Mouse (Mus musculus) layer of hippocampus, postnatal 14 days (tissue): ENCODE measurements at regions not wholly inside any gene's neighbourhood (a gene's known extent, or its start where the extent isn't known, plus 50 kb on each side); places are given as distances from the start of the nearest gene placed in this dataset.

Experiments used
- DNase-seq, 2 experiments: peaks; one replicate each; pipeline ENCODE4 v3.0.0; 2021 to 2022; ENCODE audit warnings: low spot score in 2 of 2, mixed read lengths in 1 of 2

DNA sequence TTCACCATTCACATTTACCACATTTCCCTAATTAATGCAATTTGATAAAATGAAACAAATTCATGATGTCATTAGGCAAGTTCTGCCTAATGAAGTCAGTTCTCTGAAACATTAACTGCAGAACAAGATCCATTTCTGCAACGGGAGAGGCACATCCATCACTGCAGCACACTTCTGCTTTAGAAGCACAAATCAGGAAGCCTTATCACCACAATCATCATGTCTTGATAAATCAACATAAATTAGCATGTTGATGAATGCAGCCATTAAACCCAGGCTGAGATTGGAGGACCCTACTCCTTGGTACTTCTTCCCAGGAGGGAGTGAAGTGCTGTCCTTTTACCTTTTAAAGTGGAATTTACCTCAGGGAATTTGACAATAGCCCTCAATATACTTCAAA lies 1195.4 kb downstream of the Defb40 start:
- no peak for DNase-seq

DNA sequence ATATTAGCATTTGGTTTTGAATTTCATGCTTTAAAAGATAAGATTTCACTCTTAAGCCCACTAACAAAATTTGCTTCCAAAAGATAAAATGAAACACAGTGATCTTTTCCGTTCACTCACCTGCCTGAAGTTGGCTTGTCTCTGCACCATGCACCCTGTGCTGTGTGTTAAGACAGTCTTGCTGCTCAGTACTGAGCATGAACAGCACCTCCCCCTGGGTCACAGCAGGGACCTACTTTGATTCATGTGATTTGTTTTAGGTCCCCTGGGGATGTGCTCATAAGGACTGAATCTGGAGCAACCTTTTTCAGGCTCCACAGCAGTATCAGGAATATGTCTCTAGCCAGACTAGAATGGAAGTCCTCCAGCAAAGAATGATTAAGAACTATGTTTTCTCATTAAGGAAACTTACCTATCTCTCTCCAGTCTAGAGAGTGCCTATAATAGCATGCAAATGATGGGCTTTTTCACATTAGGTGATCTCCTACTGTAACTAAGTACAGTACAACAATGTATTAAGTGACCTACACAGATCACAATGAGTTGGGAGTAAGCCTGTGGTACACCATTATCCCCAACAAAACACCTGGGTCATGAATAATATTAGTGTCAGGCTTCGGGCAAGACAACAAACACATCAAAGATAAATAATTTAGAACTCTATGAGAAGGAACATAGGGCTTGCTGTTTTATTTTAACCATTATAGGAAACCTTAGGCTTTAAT lies 1196.3 kb downstream of the Defb40 start:
- no peak for DNase-seq

- no peak for DNase-seq
Measured at GRCm38 (mm10) chr8:17775411-17775810, 1202.6 kb downstream of the Defb40 start.

GRCm38 (mm10) chr8:17773311-17773710 lies 1204.7 kb downstream of the Defb40 start:
- DNase-seq, result no peak

GRCm38 (mm10) chr8:17767441-17768007 lies 1210.5 kb downstream of the Defb40 start:
- DNase-seq, result no peak

GRCm38 (mm10) chr8:17724672-17725071 lies 1253.4 kb downstream of the Defb40 start:
- no peak for DNase-seq

DNA sequence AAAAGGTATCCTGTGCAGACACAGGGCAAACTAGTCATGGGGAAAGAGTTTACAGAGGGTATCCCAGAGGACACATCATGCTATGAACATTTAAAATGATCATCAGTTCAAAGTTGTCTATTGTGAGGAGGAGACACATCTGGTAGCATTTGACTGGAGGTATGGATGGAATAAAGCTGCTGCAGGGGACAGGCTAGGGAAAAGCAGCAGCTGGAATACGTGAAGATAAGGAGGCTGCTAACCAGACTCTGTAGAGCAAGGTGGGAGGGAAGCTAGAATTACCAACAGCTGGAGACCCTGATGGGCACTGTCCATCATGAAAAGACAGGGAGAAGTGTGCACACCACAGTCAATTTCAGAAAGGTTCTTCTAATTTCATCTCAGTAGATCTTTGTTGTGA lies 1268.9 kb downstream of the Defb40 start:
- no peak for DNase-seq

- no peak for DNase-seq
Measured at GRCm38 (mm10) chr8:17708409-17708808, 1269.6 kb downstream of the Defb40 start.

- DNase-seq, result no peak
Measured at GRCm38 (mm10) chr8:17704289-17704688, 1273.8 kb downstream of the Defb40 start.

GRCm38 (mm10) chr8:17700362-17700761 lies 1277.7 kb downstream of the Defb40 start:
- DNase-seq, result peak; percentile 41 to 65

GRCm38 (mm10) chr8:17690074-17690848 lies 1287.8 kb downstream of the Defb40 start:
- DNase-seq, result no peak

DNA sequence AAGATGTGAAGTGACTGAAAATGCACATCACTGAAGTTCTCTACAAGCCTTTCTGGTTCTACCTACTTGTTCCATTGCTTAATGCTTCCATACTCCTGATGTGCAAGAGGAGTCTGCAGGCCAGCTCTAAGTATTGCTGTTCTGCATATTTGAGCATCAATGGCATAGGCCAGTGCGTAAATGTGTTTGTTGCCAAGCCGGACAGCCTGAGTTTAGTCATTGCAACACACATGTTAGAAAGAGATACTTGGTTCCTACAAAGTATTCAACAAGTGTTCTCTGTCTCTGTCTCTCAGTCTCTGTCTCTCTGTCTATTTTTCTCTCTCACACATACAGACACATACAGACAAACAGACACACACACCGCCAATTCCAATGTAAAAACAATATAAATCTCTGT lies 1288.4 kb downstream of the Defb40 start:
- DNase-seq, result no peak

DNA sequence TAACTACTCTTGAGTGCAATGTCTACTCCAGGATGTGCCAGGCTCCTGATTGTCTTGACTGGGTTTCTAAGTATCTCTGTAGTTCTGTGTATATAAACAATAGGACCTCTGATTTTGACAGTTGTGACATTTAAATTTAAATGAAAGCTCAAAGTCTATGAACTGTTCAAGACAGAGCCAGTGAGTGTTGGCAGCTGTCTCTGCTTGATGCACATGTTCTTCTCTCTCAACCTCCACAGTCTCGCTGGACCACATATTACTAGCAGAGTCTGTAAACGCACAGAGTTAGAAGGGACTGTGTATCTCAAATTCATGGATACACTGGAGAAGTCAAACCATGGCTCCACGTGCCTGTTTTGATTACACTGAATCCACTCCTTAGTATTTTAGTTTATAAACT lies 1291.0 kb downstream of the Defb40 start:
- DNase-seq, result no peak

DNA sequence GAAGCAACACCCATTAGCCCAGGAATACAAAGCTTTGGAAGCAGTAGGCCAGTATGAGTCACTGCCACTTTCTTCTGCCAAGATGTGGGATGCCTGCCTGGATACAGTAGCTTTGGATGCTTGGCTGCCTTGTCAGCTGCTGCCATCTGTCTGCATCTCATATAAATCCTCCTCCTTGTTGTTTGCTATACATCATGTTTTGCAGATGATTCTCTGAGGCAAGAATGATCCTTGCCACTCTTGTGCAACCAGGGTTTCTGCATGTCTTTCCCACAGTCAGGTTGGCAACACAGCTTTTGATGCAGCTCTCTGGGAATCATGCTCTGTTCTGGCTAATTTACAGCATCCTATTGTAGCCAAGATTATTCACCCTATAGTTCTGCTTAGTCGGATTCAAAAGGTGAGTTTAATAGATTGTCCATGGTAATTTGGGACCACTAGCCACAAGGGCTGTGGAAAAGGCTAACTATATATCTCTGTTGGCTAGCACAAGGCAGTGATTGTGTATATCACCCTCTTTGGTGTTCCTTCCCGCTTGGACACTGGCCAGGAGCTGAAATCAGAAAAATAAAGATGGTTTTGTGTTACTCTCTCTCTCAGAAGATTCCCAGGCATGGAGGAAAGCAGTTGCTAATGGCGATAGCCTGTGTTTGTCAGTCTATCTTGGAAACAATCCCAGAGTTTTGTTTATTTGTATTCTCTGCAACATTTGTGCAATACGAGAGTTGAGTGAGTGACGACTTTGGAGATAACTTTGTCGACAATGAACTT lies 1313.5 kb downstream of the Defb40 start:
- peak; percentile 73 to 91 for DNase-seq

- DNase-seq, result no peak
Measured at GRCm38 (mm10) chr8:17659753-17660361, 1318.2 kb downstream of the Defb40 start.

DNA sequence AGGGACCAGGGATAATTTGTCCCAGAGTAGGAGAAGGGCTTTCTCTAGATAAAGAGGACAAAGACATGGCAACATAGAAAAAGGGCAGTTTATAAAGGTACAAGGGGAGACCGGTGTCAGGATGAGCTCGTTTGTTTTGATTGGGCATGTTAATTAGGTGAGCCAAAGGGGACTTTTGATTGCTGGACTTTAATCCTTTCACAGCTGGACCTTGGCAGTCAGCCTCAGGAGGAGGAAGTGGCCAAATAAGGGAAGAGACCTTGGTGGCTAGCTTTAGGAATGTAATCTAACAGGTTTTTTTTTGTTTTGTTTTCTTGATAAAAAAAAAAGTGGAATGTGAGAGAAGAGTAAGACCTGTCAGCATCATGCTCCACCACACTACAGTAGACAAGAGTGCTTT lies 1324.3 kb downstream of the Defb40 start:
- no peak for DNase-seq

- peak in 1 of 2 experiments; percentile 70 for DNase-seq
Measured at GRCm38 (mm10) chr8:17647559-17647958, 1330.5 kb downstream of the Defb40 start.

DNA sequence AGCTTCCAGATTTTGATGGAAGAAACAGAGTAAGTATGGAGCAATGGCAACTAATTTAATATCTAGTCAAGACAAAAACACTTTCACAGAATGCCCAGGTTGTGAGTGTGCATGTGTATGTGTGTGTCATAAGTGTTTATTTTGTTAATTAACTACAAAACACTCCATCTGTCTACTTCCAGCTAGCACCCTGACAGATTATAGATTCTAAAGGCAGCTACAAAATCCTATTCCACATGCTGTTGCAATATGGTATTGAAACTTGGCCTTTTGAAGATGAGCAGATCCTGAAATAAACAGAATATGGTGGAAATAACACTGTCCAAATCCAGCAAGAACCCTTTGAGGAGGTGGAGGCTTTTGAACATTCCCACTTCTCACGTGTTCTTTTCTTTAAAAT lies 1356.9 kb downstream of the Defb40 start:
- DNase-seq, result peak in 1 of 2 experiments; percentile 55

DNA sequence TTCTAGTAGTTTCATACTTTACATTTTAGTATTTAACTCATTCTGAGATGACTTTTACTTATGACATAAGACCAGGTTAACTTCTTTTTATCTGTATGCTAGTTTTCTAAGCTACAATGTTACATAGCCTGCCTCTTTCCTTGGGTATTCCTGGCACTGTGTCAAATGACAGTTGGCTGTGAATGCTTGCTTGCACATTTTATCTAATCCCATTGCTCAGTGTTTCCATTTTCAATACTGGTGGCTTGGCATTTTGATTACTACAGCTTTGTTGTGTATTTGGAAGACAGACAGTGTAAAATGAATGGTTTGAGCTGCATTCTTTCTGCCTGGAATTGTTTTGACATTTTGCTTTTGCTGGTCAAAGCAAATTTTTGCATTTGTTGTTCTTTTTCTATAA lies 1359.2 kb downstream of the Defb40 start:
- DNase-seq, result peak in 1 of 2 experiments; percentile 3

DNA sequence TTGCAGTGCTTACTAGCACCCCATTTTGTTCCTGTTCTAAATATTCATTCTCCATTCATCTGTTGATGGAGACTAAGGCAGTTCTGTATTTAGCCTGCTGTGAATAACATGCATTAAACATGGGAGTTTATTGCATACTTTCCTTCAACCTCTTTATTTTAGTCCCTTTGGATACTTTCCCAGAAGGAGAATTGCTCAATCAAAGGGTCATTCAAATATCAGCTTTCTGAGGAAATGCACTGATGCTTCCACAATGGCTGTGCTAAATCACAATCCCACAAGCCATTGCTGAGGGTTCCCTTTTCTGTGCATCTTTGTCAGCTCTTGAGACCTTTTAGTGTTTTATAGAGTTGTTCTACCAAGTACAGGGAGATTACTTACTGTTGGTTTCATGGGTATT lies 1359.9 kb downstream of the Defb40 start:
- no peak for DNase-seq

GRCm38 (mm10) chr8:17602861-17603260 lies 1375.2 kb downstream of the Defb40 start:
- DNase-seq, result no peak
